Mouse (Mus musculus): ENCODE measurements around the gene Phactr1.

Gene Phactr1

DNA sequence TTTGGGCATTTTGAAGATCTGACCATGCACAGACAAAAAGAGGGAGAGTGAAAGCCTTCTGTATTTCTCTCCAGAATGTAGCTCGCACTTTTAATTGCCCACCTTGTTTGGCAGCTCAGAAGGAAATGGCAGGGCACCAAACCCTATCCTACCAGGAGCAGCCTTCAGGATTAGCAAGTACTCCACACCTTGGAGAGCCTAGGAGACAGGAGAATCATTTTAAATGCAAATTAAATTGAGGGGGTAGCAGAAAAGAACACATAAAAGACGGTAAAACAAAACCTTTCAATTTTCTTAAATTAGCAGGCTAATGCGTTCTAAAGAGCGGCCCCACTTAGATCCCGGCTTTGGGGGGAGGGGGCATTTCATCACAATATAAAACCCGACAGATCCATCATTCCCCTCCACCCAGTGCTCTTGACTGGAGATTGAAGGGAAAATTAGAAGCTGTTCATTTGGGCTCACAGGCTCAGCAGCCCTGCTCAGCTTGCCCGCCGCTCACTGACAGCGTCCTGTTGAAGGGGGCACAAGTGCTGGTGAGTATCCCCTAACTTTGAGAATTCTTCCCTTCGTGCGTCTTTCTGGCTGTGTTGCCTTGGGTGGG is at the start of gene Phactr1:
Gene Phactr1, plus strand, starts transcription at position 233 of the 604 bp plus-strand sequence.
- DNase-seq = peak; percentile 18

DNA sequence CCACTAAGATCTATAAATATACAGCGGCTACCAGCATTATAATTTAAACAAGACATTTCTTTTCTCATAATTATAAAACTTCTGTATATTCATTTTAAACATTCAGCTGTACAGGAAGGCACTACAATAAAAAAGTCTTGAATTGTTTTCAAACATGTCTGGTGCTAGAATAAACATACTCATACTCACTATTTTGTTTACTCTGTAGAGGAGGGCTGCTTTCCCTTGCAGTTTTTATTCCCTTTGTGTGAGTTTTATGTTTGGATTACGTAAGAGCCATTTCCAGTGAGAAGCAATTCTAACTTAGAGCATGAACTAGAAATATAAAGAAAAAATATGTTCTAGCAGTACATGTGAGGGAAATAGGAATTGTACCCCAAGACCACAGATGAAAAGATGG is 45.5 kb upstream of the Phactr1 start:
- no peak for DNase-seq

DNA sequence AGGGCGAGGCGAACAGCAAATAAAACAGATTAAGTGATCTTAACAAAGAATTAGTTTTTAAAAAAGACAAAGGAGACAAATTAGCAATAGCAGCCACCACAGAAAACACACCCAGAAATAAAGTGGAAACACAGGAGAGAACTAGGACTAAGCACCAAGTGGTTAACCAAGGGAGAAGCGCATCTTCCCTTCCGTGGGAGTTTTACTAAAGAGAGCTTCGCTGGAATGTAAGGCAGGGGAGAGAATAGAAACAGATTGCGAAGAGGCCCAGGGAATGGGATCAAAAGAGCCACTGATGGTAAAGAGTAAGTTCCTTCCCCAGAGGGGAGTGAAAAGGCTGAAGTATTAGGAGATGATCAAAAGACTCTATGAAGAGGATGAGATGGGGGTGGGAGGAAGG is 30.2 kb upstream of the Phactr1 start:
- no peak for DNase-seq

DNA sequence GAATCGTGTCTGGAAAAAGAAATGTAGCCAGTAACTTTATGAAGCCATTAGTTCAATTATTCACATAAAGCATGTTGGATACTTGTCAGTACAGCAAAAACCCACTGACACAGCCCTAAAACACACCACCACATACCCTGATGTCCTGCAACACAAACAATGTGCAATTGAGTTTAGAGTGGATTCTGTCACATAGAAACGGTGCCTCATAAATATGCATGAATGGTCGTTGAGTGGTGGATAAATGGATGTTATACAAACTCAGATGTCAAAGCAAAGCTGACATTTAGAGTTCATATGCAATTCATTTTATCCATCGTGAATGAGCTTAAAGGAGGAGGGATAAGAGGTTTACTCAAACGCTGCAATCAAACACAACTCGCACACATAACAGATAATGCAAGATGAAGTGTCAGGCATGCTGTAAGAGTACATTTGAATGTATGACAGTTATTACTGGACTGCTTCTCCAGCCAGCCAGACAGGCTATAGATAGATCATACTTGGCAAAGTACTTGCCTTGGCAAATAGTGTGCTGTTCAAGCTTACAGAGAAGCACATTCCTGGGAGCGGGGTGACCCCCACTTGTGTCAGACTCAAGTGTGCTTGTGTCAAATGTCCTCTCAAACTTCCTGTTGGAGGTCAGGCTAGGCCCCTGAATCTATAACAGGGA is 23.6 kb upstream of the Phactr1 start:
- DNase-seq = no peak

DNA sequence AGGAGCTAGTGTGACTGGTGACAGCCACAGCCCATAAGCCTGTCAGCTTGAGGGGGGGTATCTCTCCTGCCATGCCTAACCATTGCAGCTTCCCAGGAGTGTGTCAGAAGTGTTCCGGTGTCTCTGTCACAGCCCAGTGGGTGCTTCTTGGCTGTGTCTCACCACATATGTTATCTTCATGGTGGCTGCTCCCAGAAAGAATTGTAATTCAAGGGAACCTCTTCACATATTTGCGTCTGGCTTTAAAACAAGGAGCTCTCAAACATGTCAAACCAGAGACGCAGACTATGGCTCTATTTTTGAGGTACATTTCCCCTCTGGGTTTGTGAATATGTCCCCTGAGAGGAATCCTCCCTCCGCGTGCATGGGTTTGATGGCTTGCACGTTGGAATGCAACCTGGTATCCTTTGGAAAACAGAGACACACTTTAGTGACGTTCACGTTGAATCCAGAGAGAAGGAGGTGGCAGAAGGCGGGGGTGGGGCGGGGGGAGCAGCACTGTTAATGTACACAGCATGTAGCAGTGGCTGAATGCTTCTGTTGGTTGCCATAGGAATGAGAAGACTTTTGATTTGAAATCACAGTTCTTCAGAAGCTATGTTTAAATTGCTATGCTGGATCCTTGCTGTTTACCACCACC is 8.7 kb upstream of the Phactr1 start:
- DNase-seq = peak; percentile 50

DNA sequence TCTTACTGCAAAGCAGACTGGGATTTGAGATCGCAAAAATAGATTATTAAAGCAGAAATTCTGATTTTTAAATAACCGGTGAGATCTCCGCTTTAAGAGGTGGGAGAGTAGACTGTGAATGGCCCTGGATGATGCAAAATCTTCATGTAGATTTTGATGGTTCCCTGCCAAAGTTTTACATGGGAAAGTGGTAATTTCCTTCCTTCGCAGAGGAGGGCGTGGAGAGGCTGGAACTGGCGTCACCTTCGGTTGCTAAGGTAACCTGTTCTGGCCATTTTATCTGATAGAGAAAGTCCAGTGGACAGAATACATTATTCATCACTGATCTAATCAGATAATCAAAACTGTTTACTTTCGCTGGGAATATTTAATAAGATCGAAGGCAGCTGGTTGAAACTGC is 876 bp downstream of the Phactr1 start:
- no peak for DNase-seq

DNA sequence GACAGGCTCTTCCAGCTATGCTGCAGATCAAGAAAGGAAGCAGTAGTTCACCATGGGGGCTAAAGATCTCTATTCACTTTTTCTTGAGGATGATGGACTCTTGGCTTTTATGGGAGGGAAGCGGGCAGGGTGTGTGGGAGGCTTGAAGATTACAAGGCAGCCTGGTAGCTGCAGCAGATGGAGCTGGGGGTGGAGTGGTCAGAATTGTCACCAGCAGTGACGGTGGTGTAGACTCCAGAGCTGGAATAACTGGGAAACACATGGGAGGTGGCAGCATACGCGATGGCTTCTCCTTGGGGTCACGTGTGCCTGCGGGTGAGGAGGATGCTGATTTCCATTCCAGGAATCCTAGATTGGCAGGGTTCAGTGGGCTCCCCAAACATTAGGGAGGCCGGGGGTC is 3.8 kb downstream of the Phactr1 start:
- DNase-seq = no peak

DNA sequence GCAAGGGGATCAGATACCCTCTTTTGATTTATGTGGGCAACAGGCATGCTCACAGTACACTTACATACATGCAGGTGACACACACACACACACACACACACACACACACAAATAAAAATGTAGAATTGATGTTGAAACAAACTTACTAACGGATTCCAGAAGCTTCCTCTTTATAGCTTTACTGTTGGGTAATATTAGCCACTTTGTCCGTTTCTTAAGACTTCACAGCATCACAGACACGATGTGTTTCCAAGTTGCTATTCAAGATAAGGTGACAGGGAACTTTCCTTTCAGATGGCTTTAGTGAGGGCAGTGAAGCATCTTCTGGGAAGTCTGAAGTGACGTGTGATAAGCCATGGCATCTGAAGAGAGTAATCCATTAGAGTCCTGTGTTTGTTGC is 11.8 kb downstream of the Phactr1 start:
- DNase-seq = no peak

DNA sequence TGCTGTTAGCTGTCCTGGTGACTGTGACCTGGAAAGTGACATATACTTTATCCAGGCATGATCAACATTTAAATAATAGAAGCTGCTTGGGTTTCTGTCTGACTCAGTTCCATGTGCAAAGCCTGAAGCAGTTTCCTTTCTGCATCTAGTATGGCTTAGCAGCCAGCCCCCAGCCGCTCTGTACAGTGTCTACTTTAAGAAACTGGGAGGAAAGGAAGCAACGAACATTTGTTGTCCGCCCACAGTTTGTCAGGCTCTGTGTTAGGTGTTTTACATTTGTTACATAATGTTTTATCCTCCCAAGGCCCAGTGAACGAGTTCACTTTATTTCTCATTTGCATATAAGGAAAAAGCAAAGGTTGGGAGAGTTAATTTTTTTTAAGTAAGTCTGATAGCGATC is 16.2 kb downstream of the Phactr1 start:
- no peak for DNase-seq

DNA sequence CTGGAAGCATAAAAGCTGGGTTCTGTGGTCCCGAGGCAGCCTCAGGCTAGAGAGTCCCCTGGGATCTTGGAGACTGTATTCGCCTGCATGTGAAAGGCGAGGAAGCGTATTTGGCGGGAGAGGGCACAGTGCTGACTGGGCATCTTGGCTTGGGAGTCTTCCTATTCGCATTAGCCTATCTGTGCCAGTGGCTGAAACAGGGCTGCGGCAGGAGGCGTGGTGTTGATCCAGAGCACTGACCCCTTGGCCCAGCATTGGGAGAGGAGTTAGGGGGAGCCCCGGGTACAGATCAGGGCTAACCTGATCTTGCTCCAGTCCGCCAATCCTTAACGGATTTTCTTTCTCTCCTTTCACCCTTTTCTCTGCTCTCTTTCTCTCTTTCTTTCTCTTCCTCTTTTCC is 28.7 kb downstream of the Phactr1 start:
- DNase-seq = peak; percentile 21

DNA sequence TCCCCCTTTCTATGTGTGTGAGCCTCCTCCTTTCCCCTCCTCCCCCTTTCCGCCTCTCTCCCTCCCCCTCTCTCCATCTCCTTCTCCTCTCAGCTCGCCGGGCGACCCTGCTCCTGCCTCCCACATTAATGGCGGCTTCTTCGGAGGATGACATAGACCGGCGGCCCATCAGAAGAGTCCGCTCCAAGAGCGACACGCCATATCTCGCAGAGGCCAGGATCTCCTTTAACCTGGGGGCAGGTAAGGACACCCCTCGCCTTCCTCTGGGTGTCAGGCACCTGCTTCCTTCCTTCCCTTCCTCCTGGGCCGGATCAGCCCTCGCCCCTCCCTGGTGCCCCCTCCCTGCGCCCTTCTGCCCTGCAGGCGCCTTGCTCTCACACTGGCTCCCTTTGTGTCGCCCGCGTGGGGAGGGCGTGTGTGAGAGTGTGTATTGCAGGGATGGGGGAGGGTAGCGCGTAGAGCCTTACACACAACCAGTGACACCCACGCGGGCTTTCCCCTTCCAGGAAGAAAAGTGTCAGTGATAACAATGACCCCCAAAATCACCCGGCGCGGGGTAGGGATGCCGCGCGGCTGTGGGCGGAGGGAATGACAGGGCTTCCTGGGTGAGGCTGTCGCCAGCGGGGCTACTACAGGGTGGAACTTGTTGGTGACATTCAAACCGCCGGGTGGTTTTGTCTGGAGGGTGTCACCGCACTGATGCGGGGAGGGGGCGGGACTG is 29.3 kb downstream of the Phactr1 start:
- DNase-seq = peak; percentile 61

DNA sequence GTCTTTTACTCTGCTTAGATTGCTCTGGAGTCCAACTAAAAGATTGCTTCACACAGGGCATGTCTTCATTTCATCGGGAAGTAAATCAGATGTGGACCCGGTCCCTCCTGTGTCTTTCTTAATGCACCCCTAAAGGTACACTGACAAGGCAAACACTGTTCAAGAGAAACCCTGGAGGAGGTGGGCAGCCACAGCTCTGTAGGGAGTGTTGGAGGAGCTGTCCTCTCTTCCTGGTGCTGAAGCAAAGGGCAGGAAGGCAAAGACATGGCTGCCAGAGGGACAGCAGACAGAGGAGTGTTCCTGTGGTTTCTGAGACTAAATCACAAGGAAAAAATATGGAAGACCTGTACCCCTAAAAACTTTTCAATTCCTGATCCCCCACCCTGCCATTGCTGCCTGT is 31.1 kb downstream of the Phactr1 start:
- peak; percentile 33 for DNase-seq

DNA sequence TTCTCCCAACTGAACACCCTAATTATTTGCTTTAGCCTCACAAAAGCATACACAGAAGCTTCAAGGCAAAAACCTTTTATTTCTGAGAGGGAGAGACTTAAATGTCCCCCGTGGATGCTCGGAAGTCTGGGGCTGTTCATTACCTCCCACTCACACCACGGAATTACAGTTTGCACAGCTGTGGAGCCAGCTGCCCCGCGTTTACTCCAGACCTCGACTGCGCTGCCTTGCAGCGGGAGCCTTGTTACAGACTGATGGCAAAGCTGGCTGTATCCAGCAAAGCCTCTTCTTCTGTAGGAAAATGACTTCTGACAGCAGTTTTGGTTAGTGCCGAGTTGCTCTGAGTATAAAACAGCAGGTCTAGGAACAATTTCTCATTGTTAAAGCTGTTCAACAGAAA is 39.0 kb downstream of the Phactr1 start:
- DNase-seq = no peak

DNA sequence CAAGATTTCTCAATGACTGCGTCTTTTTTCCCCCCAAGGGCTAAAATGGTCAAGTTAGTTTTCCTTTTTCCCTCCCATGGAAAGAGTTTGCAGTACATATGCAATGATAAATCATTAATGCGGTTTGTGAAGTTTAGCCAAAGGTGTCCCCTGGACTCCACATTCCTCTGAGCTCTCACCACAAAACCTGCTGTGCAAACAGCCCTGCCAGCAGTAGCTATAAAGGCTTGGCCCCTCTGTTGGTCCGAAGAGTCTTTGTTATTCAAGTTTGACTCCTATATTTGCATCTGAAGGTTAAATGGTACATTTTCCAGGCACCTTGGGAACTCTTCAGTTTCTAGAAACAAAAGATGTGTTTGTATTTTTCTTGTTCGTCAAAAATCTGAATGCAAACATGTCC is 39.7 kb downstream of the Phactr1 start:
- DNase-seq = no peak

DNA sequence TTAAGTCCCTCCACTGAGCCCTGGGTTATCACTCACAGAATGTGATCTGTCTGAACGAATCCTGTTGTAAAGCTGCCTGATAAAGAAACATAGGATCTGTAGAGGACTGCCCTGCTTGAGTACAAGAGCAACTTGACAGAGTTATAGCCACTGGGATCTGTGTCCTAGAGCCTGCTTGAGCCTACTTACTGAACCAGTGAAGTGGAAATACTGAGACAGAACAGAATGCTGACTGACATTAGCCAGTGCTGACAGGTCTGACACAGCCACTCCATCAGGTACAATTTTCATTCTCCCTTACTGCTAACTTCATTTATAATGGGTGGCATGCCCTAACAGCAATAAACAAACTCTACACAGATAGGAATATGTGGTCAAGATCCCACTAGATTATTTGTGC is 40.2 kb downstream of the Phactr1 start:
- no peak for DNase-seq

DNA sequence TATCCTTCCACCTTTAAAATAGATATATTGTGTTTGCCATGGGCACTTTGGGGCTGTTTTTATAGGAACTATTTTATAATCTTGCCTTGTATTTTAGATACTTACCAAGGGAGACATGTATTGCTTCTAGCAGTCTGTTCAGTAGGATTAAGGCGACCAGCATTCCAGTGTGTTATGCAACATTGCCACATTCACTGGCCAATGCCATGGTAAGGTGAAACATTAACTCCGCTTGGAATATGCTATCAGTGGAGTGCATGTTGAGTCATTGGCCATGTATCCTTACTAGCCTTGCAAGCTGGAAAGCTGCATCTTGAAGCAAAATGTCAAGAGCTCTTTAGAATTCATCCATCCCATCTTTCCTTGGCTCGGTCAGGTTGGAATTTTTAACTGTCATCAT is 43.6 kb downstream of the Phactr1 start:
- no peak for DNase-seq

DNA sequence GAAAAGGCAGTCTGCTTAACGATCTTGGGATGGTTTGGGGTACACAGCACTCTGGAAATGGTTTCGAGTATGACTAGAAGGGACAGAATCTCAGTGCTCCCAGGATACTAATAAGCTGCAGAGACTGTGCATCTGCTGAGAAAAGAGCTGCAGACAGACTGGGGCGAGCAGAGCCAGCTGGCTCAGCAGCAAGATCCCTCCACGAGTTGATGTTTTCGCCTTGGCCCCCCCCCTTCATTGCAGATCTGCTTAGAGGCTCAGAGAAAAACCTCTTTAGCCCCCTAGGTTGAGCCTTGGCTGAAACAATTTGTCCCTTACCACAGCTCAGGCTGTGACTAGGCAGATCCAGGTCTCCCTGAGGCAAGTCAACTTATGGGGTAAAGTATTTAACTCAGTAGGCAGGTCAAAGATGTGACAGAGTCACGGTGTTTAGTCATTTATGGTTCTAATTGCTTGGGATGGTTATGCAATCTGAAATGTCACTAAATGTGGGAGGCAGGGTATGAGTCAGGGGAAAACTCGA is 45.3 kb downstream of the Phactr1 start:
- peak; percentile 20 for DNase-seq

DNA sequence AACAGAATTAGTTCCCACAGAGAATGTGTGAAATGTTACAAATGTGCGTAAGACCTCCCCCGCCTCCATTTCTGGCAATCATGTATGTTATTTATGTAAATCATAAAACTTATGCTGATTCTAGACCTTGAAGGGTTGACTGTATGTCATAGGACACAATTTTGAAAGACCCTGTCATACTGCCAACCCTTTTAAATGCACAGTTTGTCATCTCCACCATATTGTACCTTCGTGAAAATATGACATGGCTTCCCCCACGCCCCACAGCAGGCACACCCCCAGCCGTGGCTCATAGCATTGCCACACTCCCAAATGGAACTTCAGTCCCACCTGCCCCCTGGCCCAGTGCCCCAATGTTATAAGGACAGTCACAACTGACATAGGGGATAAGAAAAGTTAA is 57.1 kb downstream of the Phactr1 start:
- DNase-seq = no peak

DNA sequence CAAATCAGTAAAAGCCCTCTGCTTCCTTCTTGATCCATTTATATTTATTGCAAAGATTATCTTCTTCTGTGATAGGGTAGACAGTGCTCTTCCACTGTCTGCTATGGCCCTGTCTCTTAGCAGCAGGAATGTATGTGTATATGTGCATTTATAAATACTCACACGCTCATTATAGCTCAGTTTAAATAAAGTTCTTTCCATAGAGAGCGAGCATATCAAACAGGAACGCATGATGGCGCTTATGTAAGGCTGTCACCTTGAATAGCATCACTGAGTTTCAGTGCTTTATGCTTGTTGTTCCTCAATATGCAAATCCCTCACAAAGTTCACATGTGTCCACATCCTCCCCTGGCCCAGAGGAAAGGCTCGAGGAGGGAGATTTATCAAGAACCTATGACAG is 57.7 kb downstream of the Phactr1 start:
- no peak for DNase-seq

DNA sequence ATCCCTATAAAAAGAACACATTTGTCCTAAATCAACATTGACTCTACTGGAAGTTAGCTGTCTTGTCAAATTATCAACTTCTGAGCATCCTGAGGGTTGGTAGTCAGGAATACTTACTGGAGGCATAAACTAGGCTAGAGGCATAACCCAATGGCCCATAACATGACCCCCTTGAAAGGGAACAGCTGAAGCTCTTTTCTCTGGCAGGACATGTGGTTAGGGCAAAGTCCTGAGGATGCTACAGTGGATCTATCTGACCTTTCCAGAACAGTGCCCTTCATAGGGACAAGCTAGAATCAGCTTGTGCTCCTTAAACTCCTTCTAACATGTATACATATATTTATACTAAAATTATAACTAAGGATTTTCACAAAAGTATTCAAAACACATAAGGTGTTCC is 61.8 kb downstream of the Phactr1 start:
- DNase-seq = no peak

DNA sequence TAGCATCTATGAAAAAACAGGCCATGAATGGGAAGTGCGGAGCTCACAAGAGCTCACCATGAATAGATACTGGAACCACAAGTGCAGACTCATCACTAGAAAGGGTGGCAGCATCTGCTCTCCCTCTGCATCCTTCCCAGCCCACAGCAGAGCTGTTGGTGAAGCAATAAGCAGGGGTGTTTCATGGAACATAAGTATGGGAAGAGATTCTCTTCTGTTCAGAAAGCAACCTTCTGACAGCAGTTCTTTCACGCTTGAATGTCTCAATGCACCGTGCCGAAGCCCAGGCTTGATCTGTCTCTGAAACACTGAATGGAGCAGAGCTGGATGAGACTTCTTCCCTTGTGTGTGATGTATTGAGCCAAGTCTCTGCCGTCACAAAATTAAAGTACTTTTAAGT is 64.0 kb downstream of the Phactr1 start:
- no peak for DNase-seq

DNA sequence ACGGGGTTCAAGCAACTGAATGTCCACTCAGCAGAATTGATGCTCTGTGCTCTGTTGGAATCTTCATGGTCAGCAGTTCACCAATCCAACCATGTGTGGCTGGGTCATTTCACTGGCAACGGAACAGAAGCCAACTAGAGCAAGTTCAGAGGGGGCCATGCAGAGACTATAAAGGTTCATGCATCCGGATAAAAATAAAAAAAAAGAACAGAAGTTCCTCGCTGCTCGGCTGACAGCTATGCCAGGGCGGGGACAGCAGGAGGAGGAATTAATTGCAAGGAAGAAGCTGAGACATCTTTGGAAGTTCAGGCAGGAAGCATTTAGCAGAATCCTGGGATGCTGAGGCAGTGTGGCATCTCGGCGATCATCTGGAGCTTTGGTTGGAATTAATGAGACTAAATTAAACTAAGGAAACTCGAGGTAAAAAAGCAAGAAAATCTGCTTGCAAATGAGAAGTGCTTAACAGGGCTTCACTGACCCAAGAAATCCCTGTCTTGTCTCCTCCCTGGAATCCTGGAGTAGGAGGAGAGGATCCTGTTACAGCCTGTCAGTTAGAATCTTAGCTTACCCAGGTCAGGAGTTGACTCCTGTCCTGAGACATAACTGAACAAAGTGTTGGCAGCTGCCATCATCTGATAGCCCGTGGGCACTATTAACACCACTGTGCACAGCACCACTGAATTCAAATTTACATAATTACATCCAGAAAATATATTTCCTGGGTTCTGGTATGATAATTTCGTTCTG is 77.4 kb downstream of the Phactr1 start:
- no peak for DNase-seq

DNA sequence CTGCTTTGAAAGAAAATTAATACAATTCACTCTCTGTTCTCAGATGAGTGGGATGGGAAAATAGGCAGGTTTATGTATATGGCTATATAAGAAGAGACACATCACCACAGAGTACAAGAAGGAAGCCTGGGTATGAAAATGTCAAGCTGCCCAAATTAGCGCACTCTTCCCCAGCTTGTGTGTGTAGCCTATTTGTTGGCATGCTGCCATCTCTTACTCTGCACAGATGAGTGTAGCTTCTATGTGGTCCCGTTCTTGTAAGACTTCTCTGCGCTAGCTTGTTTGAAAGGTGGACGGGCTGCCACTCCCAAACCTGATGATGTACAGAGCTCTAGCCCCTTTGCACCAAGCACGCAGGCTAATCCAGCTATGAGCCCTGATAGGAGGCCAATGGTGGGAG is 78.7 kb downstream of the Phactr1 start:
- DNase-seq = no peak
